Mouse (Mus musculus): ENCODE data around the gene Twf1. TPM values are rescaled to one million over a fixed set of nuclear protein-coding genes. Genes with fewer than 3 reads are reported as not detected.

Gene Twf1
- total and polyA plus RNA-seq, 3 experiments: 26.4 to 64.1 (median 37.1) TPM

- DNase-seq (ENCODE audit: low read depth, low spot score): no peak
- H3K4me1 ChIP-seq (ENCODE audit: control insufficient read depth in 1 of 2, insufficient read depth in 2 of 2, low read length in 2 of 2): peaks cover 0 to 7% of the 10 kb centered on the region in 2 experiments; a peak in 1 of 4 replicates
- H3K79me2 ChIP-seq (ENCODE audit: control insufficient read depth, insufficient read depth, low read length, poor library complexity): no peaks in the 10 kb centered on the region
- no peaks in the 10 kb centered on the region for H3K9me3 ChIP-seq (replicated peaks; ENCODE audit: insufficient read depth, low read length)
- no peaks in the 10 kb centered on the region for H3K36me3 ChIP-seq (ENCODE audit: control insufficient read depth in 1 of 2, insufficient read depth in 2 of 2, low read length in 2 of 2)
- TF ChIP-seq ETS1 (IDR thresholded peaks at IDR 0.05; ENCODE audit: low read depth, low read length): no peak
- TF ChIP-seq UBTF (IDR thresholded peaks at IDR 0.05; ENCODE audit: borderline replicate concordance, insufficient read depth, low read depth, low read length): no peak
- TF ChIP-seq ZC3H11A (IDR thresholded peaks at IDR 0.05; ENCODE audit: low read depth, low read length): no peak
- no peak for TF ChIP-seq POLR2A (IDR thresholded peaks at IDR 0.05; ENCODE audit: control insufficient read depth in 1 of 2, insufficient read depth in 1 of 2, low read depth in 1 of 2, low read length in 2 of 2, poor library complexity in 1 of 2)
- TF ChIP-seq ELF1 (IDR thresholded peaks at IDR 0.05; ENCODE audit: low read depth, low read length): no peak
- no peak for TF ChIP-seq MAFK (IDR thresholded peaks at IDR 0.05; ENCODE audit: borderline replicate concordance, low read depth, low read length)
- no peak for TF ChIP-seq USF1 (IDR thresholded peaks at IDR 0.05; ENCODE audit: low read depth, low read length)
- TF ChIP-seq RCOR1 (IDR thresholded peaks at IDR 0.05; ENCODE audit: low read depth, low read length): no peak
- H3K27me3 ChIP-seq (ENCODE audit: control insufficient read depth in 1 of 2, insufficient read depth in 2 of 2, low read length in 2 of 2): peaks cover 0 to 5% of the 10 kb centered on the region in 2 experiments; a peak in 2 of 4 replicates
- H3K9ac ChIP-seq (ENCODE audit: control insufficient read depth, low read depth, low read length, poor library complexity, severe bottlenecking): no peak overlapping the region
- H3K4me3 ChIP-seq (ENCODE audit: control insufficient read depth in 1 of 2, insufficient read depth in 1 of 2, low read depth in 2 of 2, low read length in 2 of 2): no peak overlapping the region
- H3K27ac ChIP-seq (ENCODE audit: control insufficient read depth, low read depth, low read length): no peak overlapping the region
Measured at GRCm38 (mm10) chr15:94639126-94639525, 49.4 kb upstream of the Twf1 start.

GRCm38 (mm10) chr15:94638207-94638606 is 48.5 kb upstream of the Twf1 start:
- Histone ChIP-seq H3K27ac (ENCODE audit: control insufficient read depth, low read depth, low read length) (no peak overlapping the region), H3K4me3 (ENCODE audit: control insufficient read depth in 1 of 2, insufficient read depth in 1 of 2, low read depth in 2 of 2, low read length in 2 of 2) (no peak overlapping the region), H3K36me3 (ENCODE audit: control insufficient read depth in 1 of 2, insufficient read depth in 2 of 2, low read length in 2 of 2) (no peaks in the 10 kb centered on the region), H3K9me3 (replicated peaks; ENCODE audit: insufficient read depth, low read length) (no peaks in the 10 kb centered on the region), H3K27me3 (ENCODE audit: control insufficient read depth in 1 of 2, insufficient read depth in 2 of 2, low read length in 2 of 2) (peaks cover 0 to 5% of the 10 kb centered on the region in 2 experiments; a peak in 2 of 4 replicates), H3K79me2 (ENCODE audit: control insufficient read depth, insufficient read depth, low read length, poor library complexity) (no peaks in the 10 kb centered on the region), H3K9ac (ENCODE audit: control insufficient read depth, low read depth, low read length, poor library complexity, severe bottlenecking) (no peak overlapping the region), H3K4me1 (ENCODE audit: control insufficient read depth in 1 of 2, insufficient read depth in 2 of 2, low read length in 2 of 2) (peaks cover 0 to 7% of the 10 kb centered on the region in 2 experiments; a peak in 1 of 4 replicates)
- no peak for DNase-seq (ENCODE audit: low read depth, low spot score)
- TF ChIP-seq EP300 (IDR thresholded peaks at IDR 0.05; ENCODE audit: low read depth in 1 of 2, low read length in 2 of 2) (no peak), HCFC1 (IDR thresholded peaks at IDR 0.05; ENCODE audit: low read depth, low read length) (no peak), TAL1 (IDR thresholded peaks at IDR 0.05; ENCODE audit: low read length) (no peak), ZNF384 (IDR thresholded peaks at IDR 0.05; ENCODE audit: low read depth, low read length) (no peak), MEF2A (IDR thresholded peaks at IDR 0.05; ENCODE audit: extremely low read depth, insufficient replicate concordance, low read depth, low read length, poor library complexity, severe bottlenecking) (no peak), NELFE (IDR thresholded peaks at IDR 0.05; ENCODE audit: low read depth, low read length) (no peak), POLR2A (IDR thresholded peaks at IDR 0.05; ENCODE audit: control insufficient read depth in 1 of 2, insufficient read depth in 1 of 2, low read depth in 1 of 2, low read length in 2 of 2, poor library complexity in 1 of 2) (no peak), POLR2AphosphoS5 (IDR thresholded peaks at IDR 0.05; ENCODE audit: borderline replicate concordance, low read depth, low read length) (no peak), JUND (IDR thresholded peaks at IDR 0.05; ENCODE audit: low read depth, low read length) (no peak), MAFK (IDR thresholded peaks at IDR 0.05; ENCODE audit: borderline replicate concordance, low read depth, low read length) (no peak), BHLHE40 (IDR thresholded peaks at IDR 0.05; ENCODE audit: borderline replicate concordance, low read depth, low read length) (no peak), MAX (IDR thresholded peaks at IDR 0.05; ENCODE audit: low read length) (no peak), GATA1 (IDR thresholded peaks at IDR 0.05; ENCODE audit: low read depth, low read length) (no peak), USF1 (IDR thresholded peaks at IDR 0.05; ENCODE audit: low read depth, low read length) (no peak), ZKSCAN1 (IDR thresholded peaks at IDR 0.05; ENCODE audit: low read depth, low read length) (no peak), MAZ (IDR thresholded peaks at IDR 0.05; ENCODE audit: low read depth, low read length) (no peak), CTCF (IDR thresholded peaks at IDR 0.05 in 2 of 3, conservative IDR thresholded peaks at IDR 0.05 in 1 of 3; ENCODE audit: control insufficient read depth in 1 of 3, insufficient read depth in 1 of 3, low read depth in 2 of 3, low read length in 3 of 3, poor library complexity in 1 of 3, severe bottlenecking in 1 of 3) (no peak)

Data from MEL (cell line).